Mouse (Mus musculus) midbrain, embryonic 13.5 days (tissue): ENCODE results near the gene Cdhr5. TPM values are rescaled to one million over a fixed set of nuclear protein-coding genes. Genes with fewer than 3 reads are reported as not detected.
A peak's percentile ranks its signal among the peaks of the same experiment; 100 is the strongest.

Experiments
- ATAC-seq: fragments of 200-750 bp; cut with Nextera tagmentation; 2 replicates; pipeline ENCODE4 v1.8.0; 2017; ENCODE audit warnings: mild to moderate bottlenecking, moderate TSS enrichment, moderate library complexity
- H3K27ac ChIP-seq: fragments of 300-500 bp; sonication (generic); 2 replicates; pipeline ENCODE4 v1.5.1; 2015; ENCODE audit warnings: inconsistent platforms, mild to moderate bottlenecking, moderate library complexity
- H3K27me3 ChIP-seq: fragments of 300-500 bp; sonication (generic); 2 replicates; pipeline ENCODE4 v1.6.1; 2015; ENCODE audit warnings: mild to moderate bottlenecking, inconsistent platforms
- H3K36me3 ChIP-seq: fragments of 300-500 bp; sonication (generic); 2 replicates; pipeline ENCODE4 v1.6.1; 2015; ENCODE audit warnings: mild to moderate bottlenecking, inconsistent platforms
- H3K4me1 ChIP-seq: fragments of 300-500 bp; sonication (generic); replicated peaks from 2 replicates; pipeline ENCODE4 v1.6.1; 2015; ENCODE audit warnings: inconsistent platforms
- H3K4me2 ChIP-seq: fragments of 300-500 bp; sonication (generic); replicated peaks from 2 replicates; pipeline ENCODE4 v1.6.1; 2015; ENCODE audit warnings: moderate library complexity, mild to moderate bottlenecking, inconsistent platforms
- H3K4me3 ChIP-seq: fragments of 300-500 bp; sonication (generic); replicated peaks from 2 replicates; pipeline ENCODE4 v1.5.1; 2015; ENCODE audit warnings: mild to moderate bottlenecking, inconsistent platforms
- H3K9ac ChIP-seq: fragments of 300-500 bp; sonication (generic); replicated peaks from 2 replicates; pipeline ENCODE4 v1.6.1; 2015; ENCODE audit warnings: mild to moderate bottlenecking, inconsistent platforms
- H3K9me3 ChIP-seq: fragments of 300-500 bp; sonication (generic); 2 replicates; pipeline ENCODE4 v1.6.1; 2016; ENCODE audit warnings: mild to moderate bottlenecking, inconsistent platforms
- WGBS: fragments of 180-500 bp; shearing (Covaris S2); methylation state at CpG from one replicate; pipeline ENCODE4 v1.1.7; 2015; 5-methylcytosine and 5-hydroxymethylcytosine counted together
- microRNA counts: library from miRNA; unstranded; fragments of <30 nt; microRNA quantifications from one replicate; lab custom pipeline; 2016
- microRNA-seq: library from miRNA; unstranded; fragments of <30 nt; microRNA quantifications from one replicate; pipeline ENCODE4, GENCODE M21; 2016
- polyA plus RNA-seq: library from polyadenylated mRNA; unstranded; fragments of >200 nt; fragmentation: Nextera tagmentation; extraction: Ambion mirVana; gene quantifications from 2 replicates; pipeline ENCODE4 v1.2.1, GENCODE M21; 2015

The Cdhr5 gene
- polyA plus RNA-seq, 1 experiment from 2014 or later: not detected

- 100% methylated on average over 1 of the region's 1 CpGs for WGBS
- H3K27ac ChIP-seq: no peak overlapping the region
- no peak overlapping the region for H3K4me2 ChIP-seq
- no peak overlapping the region for H3K4me3 ChIP-seq
- H3K9me3 ChIP-seq: no peaks in the 10 kb centered on the region
- no peak for ATAC-seq
- H3K9ac ChIP-seq: no peak overlapping the region
- no peaks in the 10 kb centered on the region for H3K27me3 ChIP-seq
- H3K36me3 ChIP-seq: peaks cover 19% of the 10 kb centered on the region
- H3K4me1 ChIP-seq: peaks cover 46% of the 10 kb centered on the region
These were observed 57.0 kb downstream of the Cdhr5 start for GRCm38 (mm10) chr7:141219558-141220099.

MicroRNA genes within 50 kb of the gene (microRNA counts, 519-probe panel; counts per million panel counts)
- 4,462 counts per million, percentile 81 among the panel's probes with 10 or more counts for microRNA mmu-miR-210 (lab: Ali Mortazavi, UCI)

Small RNAs within 50 kb of the gene (microRNA-seq; reads per million reads assigned to microRNA genes)
- gene Mir210: 430 reads per million, percentile 69 among the genes with 10 or more reads in this experiment

Other genes with a start within 250 kb of the Cdhr5 start
- not detected in 2 replicates for gene Gm17387, start 247.7 kb downstream of the Cdhr5 start, polyA plus RNA-seq
- 44.1 and 48.3 TPM in 2 replicates for gene B4galnt4, start 215.7 kb downstream of the Cdhr5 start, polyA plus RNA-seq
- 0.14 and 0.15 TPM in 2 replicates for gene Pkp3, start 198.6 kb downstream of the Cdhr5 start, polyA plus RNA-seq
- gene Sigirr, start 176.2 kb downstream of the Cdhr5 start, polyA plus RNA-seq: 1.8 and 2.6 TPM in 2 replicates
- 0.07 and 0.35 TPM in 2 replicates for gene Ano9, start 159.0 kb downstream of the Cdhr5 start, polyA plus RNA-seq
- 77.4 TPM in 2 replicates for gene Ptdss2, start 154.4 kb downstream of the Cdhr5 start, polyA plus RNA-seq
- 40.5 and 45.3 TPM in 2 replicates for gene Rnh1, start 103.9 kb downstream of the Cdhr5 start, polyA plus RNA-seq
- 86.4 and 114 TPM in 2 replicates for gene Hras, start 82.8 kb downstream of the Cdhr5 start, polyA plus RNA-seq
- gene Lrrc56, start 82.6 kb downstream of the Cdhr5 start, polyA plus RNA-seq: 13.9 and 15.6 TPM in 2 replicates
- 1.8 and 2.1 TPM in 2 replicates for gene Lmntd2, start 62.7 kb downstream of the Cdhr5 start, polyA plus RNA-seq
- 30.9 and 34.2 TPM in 2 replicates for gene Rassf7, start 60.9 kb downstream of the Cdhr5 start, polyA plus RNA-seq
- 86.9 and 95.0 TPM in 2 replicates for gene Phrf1, start 48.0 kb downstream of the Cdhr5 start, polyA plus RNA-seq
- gene Irf7, start 10.3 kb downstream of the Cdhr5 start, polyA plus RNA-seq: 0.98 and 1.4 TPM in 2 replicates
- gene Sct, start 2.3 kb upstream of the Cdhr5 start, polyA plus RNA-seq: 1.0 TPM in 2 replicates
- 0.43 and 0.68 TPM in 2 replicates for gene Drd4, start 15.2 kb upstream of the Cdhr5 start, polyA plus RNA-seq
- gene Deaf1, start 50.9 kb upstream of the Cdhr5 start, polyA plus RNA-seq: 140 and 148 TPM in 2 replicates
- gene Tmem80, start 51.0 kb upstream of the Cdhr5 start, polyA plus RNA-seq: 76.6 and 77.3 TPM in 2 replicates
- 0.23 and 0.31 TPM in 2 replicates for gene Eps8l2, start 62.1 kb upstream of the Cdhr5 start, polyA plus RNA-seq
- 337 and 346 TPM in 2 replicates for gene Taldo1, start 115.4 kb upstream of the Cdhr5 start, polyA plus RNA-seq
- gene Gatd1, start 137.3 kb upstream of the Cdhr5 start, polyA plus RNA-seq: 55.1 and 63.8 TPM in 2 replicates
- gene Cend1, start 152.7 kb upstream of the Cdhr5 start, polyA plus RNA-seq: 43.6 and 44.0 TPM in 2 replicates
- 71.3 and 72.1 TPM in 2 replicates for gene Slc25a22, start 161.1 kb upstream of the Cdhr5 start, polyA plus RNA-seq
- gene Pidd1, start 167.2 kb upstream of the Cdhr5 start, polyA plus RNA-seq: 6.3 and 7.1 TPM in 2 replicates
- gene Rplp2, start 170.6 kb upstream of the Cdhr5 start, polyA plus RNA-seq: 787 and 794 TPM in 2 replicates
- 16.2 and 19.2 TPM in 2 replicates for gene Pnpla2, start 178.4 kb upstream of the Cdhr5 start, polyA plus RNA-seq
- 6.8 TPM in 2 replicates for gene Cracr2b, start 184.3 kb upstream of the Cdhr5 start, polyA plus RNA-seq
- 15.4 and 19.9 TPM in 2 replicates for gene Cd151, start 190.6 kb upstream of the Cdhr5 start, polyA plus RNA-seq
- 88.2 and 91.1 TPM in 2 replicates for gene Polr2l, start 198.3 kb upstream of the Cdhr5 start, polyA plus RNA-seq
- 22.5 and 23.6 TPM in 2 replicates for gene Tspan4, start 198.5 kb upstream of the Cdhr5 start, polyA plus RNA-seq